Mouse (Mus musculus): Measurements from ENCODE around the gene Map3k14.

DNA sequence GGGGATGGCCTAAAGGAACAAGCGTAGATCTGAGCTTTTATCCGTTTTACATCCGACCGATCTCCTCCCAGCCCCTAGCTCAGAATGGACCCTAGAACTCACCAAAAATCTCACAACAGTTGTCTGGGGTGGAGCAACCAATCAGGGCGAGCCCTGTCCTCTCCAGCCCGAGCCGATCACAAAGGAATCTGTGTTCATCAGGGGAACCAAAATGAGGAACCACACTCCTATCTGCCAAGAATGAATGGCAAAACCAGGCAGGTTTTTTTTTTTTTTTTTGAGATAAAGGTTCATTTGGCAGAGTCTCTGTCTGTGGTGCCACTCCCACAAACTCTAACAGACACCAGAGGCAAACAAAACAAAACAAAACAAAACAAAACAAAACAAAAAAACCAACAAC lies 2.1 kb downstream of the Map3k14 start:
- TF ChIP-seq GATA1 (IDR thresholded peaks at IDR 0.05; ENCODE audit: borderline replicate concordance, low read length) (no peak), CTCF (IDR thresholded peaks at IDR 0.05; ENCODE audit: low read depth, low read length) (no peak), POLR2AphosphoS5 (IDR thresholded peaks at IDR 0.05; ENCODE audit: insufficient replicate concordance, low read depth, low read length) (no peak), GATA2 (IDR thresholded peaks at IDR 0.05; ENCODE audit: borderline replicate concordance, low read depth, low read length) (no peak), TAL1 (conservative IDR thresholded peaks at IDR 0.05; ENCODE audit: low read depth, low read length) (0 out of 2 replicates have a peak, but pooled peaks have one; percentile 48)
